Mouse (Mus musculus) liver, adult 2 months (tissue): Measurements from ENCODE around the gene Ltbp4. TPM values are rescaled to one million over a fixed set of nuclear protein-coding genes. Genes with fewer than 3 reads are reported as not detected.

Experiments used
- DNase-seq: peaks from one replicate; pipeline ENCODE4 v3.0.0-alpha.2; 2011; ENCODE audit warnings: low read depth, low spot score; ENCODE audit errors: extremely low read depth
- H3K27ac ChIP-seq: fragments of 200-500 bp; replicated peaks from 2 replicates; pipeline ENCODE4 v1.5.1; 2012; ENCODE audit warnings: low read depth, mild to moderate bottlenecking, control low read depth, inconsistent platforms, low read length; ENCODE audit not compliant: insufficient read depth
- H3K27me3 ChIP-seq: fragments of 200-500 bp; 2 replicates; pipeline ENCODE4 v1.6.1; 2012; ENCODE audit warnings: mild to moderate bottlenecking, moderate library complexity, low read length, inconsistent platforms; ENCODE audit not compliant: control insufficient read depth, insufficient read depth
- H3K36me3 ChIP-seq: fragments of 200-500 bp; 2 replicates; pipeline ENCODE4 v1.6.1; 2012; ENCODE audit warnings: low read length, inconsistent platforms; ENCODE audit not compliant: control insufficient read depth, insufficient read depth
- H3K4me1 ChIP-seq: fragments of 200-500 bp; 2 replicates; pipeline ENCODE4 v1.6.1; 2011; ENCODE audit warnings: low read length; ENCODE audit not compliant: control insufficient read depth, insufficient read depth
- H3K4me3 ChIP-seq: fragments of 200-500 bp; 2 replicates; pipeline ENCODE4 v1.5.1; 2011; ENCODE audit warnings: low read depth, mild to moderate bottlenecking, control low read depth, low read length, moderate library complexity; ENCODE audit not compliant: insufficient read depth
- H3K79me2 ChIP-seq: fragments of 200-500 bp; 2 replicates; pipeline ENCODE4 v1.6.1; 2012; ENCODE audit warnings: inconsistent platforms, mild to moderate bottlenecking, low read length, moderate library complexity; ENCODE audit not compliant: control insufficient read depth, insufficient read depth
- H3K9ac ChIP-seq: fragments of 200-500 bp; 2 replicates; pipeline ENCODE4 v1.6.1; 2012; ENCODE audit warnings: low read depth, mild to moderate bottlenecking, control low read depth, inconsistent platforms, low read length
- CTCF ChIP-seq: fragments of 200-500 bp; IDR thresholded peaks from 2 replicates; pipeline ENCODE4 v1.5.1; 2011; ENCODE audit warnings: low read depth, low read length, control low read depth
- POLR2A ChIP-seq: fragments of 200-500 bp; IDR thresholded peaks from 2 replicates; pipeline ENCODE4 v1.6.1; 2011; ENCODE audit warnings: low read length, control low read depth; ENCODE audit not compliant: insufficient read depth; ENCODE audit errors: extremely low read depth
- WGBS: fragments of 180-500 bp; shearing (Covaris S2); methylation state at CpG from one replicate; pipeline ENCODE4 v1.1.7; 2018; 5-methylcytosine and 5-hydroxymethylcytosine counted together
- polyA plus RNA-seq: library from polyadenylated mRNA; depleted of rRNA; stranded (reverse); fragments of >200 nt; gene quantifications from 2 replicates; pipeline ENCODE4 v1.2.3, GENCODE M21; 2012; rRNA removed
- total RNA-seq: library from RNA; depleted of rRNA; stranded (reverse); fragments of >200 nt; gene quantifications from 2 replicates; pipeline ENCODE4 v1.2.3, GENCODE M21; 2014; rRNA removed

The Ltbp4 gene
- total and polyA plus RNA-seq, 2 experiments, result 9.4 to 29.2 TPM

DNA sequence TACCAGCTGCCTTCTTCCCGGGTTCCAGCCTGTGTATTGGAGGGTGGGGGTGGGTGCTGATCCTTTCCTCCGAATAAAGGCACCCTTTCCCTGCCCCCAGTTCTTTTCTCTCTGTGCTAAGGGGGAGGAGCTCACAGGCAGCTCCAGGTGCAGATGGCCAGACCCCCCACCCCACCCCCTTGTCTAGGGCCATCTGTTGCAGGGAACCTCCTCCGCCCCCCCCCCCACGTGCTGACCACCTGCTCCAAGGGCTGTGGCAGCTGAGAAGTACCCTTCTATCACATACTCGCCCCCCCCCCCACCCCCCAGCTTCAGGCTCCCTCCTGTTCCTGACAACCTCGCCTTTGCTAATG is 79.7 kb downstream of the Ltbp4 start:
- TF ChIP-seq POLR2A, result no peak
- no peak for TF ChIP-seq CTCF
- no peaks in the 10 kb centered on the region for H3K27me3 ChIP-seq
- H3K36me3 ChIP-seq, result no peaks in the 10 kb centered on the region
- peak overlapping the region; percentile 70 for H3K27ac ChIP-seq
- no peaks in the 10 kb centered on the region for H3K79me2 ChIP-seq
- no peak for DNase-seq
- H3K4me1 ChIP-seq, result peaks cover 8% of the 10 kb centered on the region
- peak overlapping the region; percentile 62 for H3K9ac ChIP-seq
- 12% methylated on average over 6 of the region's 6 CpGs for WGBS
- peak overlapping the region; percentile 58; the same call in 1 of the 2 replicates for H3K4me3 ChIP-seq

DNA sequence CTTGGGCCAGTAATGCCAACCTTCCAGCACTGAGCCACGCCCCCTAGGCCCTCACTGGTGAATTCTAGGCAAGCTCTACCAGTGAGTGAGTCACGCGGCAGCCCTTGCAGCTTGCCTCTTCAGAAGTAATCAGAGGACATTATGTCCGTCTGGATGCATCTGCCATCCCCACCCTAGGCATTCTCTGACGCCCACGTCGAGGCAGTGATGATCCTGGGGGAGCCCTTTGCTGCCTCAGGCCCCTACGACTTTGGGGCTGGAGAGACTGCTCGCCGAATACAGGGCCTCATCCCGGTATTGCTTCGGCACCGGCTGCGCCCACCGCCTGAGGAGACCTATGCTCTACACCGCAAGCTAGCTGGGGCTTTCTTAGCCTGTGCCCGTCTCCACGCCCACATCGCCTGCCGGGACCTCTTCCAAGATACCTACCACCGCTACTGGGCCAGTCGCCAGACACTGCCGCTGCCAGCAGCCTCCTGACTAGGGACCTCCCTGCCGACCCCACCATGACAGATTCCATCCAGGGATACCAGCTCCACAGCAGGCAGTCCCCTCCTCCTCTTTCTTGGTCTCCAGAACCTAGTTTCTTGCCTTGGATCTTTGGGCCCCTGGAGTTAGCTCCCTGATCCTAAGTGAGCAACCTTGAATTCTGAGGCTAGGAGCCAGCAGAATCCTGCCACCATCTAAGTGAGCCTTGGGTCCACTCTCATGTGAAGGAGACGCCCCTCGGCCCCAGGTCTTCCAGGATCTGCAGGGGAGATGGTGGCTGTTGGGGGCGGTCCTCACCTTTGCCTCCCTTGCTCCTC is 80.2 kb downstream of the Ltbp4 start:
- TF ChIP-seq POLR2A (no peak), CTCF (no peak)
- H3K4me1 ChIP-seq, result peaks cover 8% of the 10 kb centered on the region
- no peak overlapping the region for H3K4me3 ChIP-seq
- H3K27me3 ChIP-seq, result no peaks in the 10 kb centered on the region
- H3K27ac ChIP-seq, result no peak overlapping the region
- H3K79me2 ChIP-seq, result no peaks in the 10 kb centered on the region
- 46% methylated on average over 27 of the region's 27 CpGs for WGBS
- H3K36me3 ChIP-seq, result no peaks in the 10 kb centered on the region
- H3K9ac ChIP-seq, result peak overlapping the region; percentile 9; the same call in 1 of the 2 replicates
- DNase-seq, result no peak

DNA sequence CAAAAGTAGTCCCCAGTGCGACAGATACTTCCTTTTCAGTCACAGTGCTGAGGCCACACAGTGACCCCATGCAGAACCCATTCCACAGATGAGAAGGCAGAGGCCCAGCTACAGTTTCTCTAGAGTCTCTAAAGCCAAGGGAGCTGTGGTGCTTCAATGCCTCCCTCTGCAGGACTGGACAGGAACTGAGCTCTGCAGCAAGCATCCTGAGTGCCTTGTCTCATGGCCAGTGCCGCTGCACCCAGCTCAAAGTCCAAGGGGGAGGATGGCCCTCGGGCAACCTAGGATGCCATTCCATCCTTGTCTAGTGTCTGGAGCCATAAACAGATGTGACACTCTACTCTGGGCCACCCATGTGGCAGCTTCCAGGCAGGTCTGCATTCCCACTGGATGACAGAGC is 81.8 kb downstream of the Ltbp4 start:
- Histone ChIP-seq H3K9ac (no peak overlapping the region), H3K27ac (no peak overlapping the region), H3K27me3 (no peaks in the 10 kb centered on the region), H3K79me2 (no peaks in the 10 kb centered on the region), H3K36me3 (no peaks in the 10 kb centered on the region), H3K4me1 (peaks cover 8% of the 10 kb centered on the region), H3K4me3 (no peak overlapping the region)
- WGBS, result 42% methylated on average over 3 of the region's 3 CpGs
- TF ChIP-seq POLR2A (no peak), CTCF (peak; percentile 85)
- peak; percentile 57 for DNase-seq

Other genes starting within 250 kb of the Ltbp4 start
- gene Cyp2f2, start 217.8 kb downstream of the Ltbp4 start, total RNA-seq, result 643 and 658 TPM in 2 replicates
- gene Cyp2f2, start 217.8 kb downstream of the Ltbp4 start, polyA plus RNA-seq, result 1,932 and 2,426 TPM in 2 replicates
- not detected in 2 replicates for gene Cyp2t4, start 184.0 kb downstream of the Ltbp4 start, total RNA-seq
- not detected in 2 replicates for gene Cyp2t4, start 184.0 kb downstream of the Ltbp4 start, polyA plus RNA-seq
- gene Egln2, start 170.9 kb downstream of the Ltbp4 start, total RNA-seq, result 35.4 and 46.6 TPM in 2 replicates
- gene Egln2, start 170.9 kb downstream of the Ltbp4 start, polyA plus RNA-seq, result 98.2 and 99.3 TPM in 2 replicates
- 8.7 and 10.1 TPM in 2 replicates for gene Rab4b, start 158.8 kb downstream of the Ltbp4 start, total RNA-seq
- gene Rab4b, start 158.8 kb downstream of the Ltbp4 start, polyA plus RNA-seq, result 27.5 and 28.3 TPM in 2 replicates
- gene Gm21983, start 156.6 kb downstream of the Ltbp4 start, total RNA-seq, result 0.09 and 0.20 TPM in 2 replicates
- gene Gm21983, start 156.6 kb downstream of the Ltbp4 start, polyA plus RNA-seq, result 0.39 TPM in 1 of 2 replicates, not detected in the other
- gene Mia, start 156.5 kb downstream of the Ltbp4 start, total RNA-seq, result not detected in 2 replicates
- 0.67 and 1.1 TPM in 2 replicates for gene Mia, start 156.5 kb downstream of the Ltbp4 start, polyA plus RNA-seq
- 3.9 and 4.2 TPM in 2 replicates for gene BC024978, start 141.9 kb downstream of the Ltbp4 start, total RNA-seq
- gene BC024978, start 141.9 kb downstream of the Ltbp4 start, polyA plus RNA-seq, result 10.2 and 13.8 TPM in 2 replicates
- gene Snrpa, start 141.4 kb downstream of the Ltbp4 start, total RNA-seq, result 10.5 and 17.0 TPM in 2 replicates
- gene Snrpa, start 141.4 kb downstream of the Ltbp4 start, polyA plus RNA-seq, result 76.8 and 79.1 TPM in 2 replicates
- gene Itpkc, start 109.0 kb downstream of the Ltbp4 start, total RNA-seq, result 3.5 and 6.0 TPM in 2 replicates
- 4.0 and 5.8 TPM in 2 replicates for gene Itpkc, start 109.0 kb downstream of the Ltbp4 start, polyA plus RNA-seq
- 11.9 and 16.6 TPM in 2 replicates for gene Coq8b, start 104.7 kb downstream of the Ltbp4 start, total RNA-seq
- 35.2 and 36.2 TPM in 2 replicates for gene Coq8b, start 104.7 kb downstream of the Ltbp4 start, polyA plus RNA-seq
- 0.46 and 0.74 TPM in 2 replicates for gene Numbl, start 79.3 kb downstream of the Ltbp4 start, total RNA-seq
- 0.62 and 1.5 TPM in 2 replicates for gene Numbl, start 79.3 kb downstream of the Ltbp4 start, polyA plus RNA-seq
- gene Shkbp1, start 18.3 kb upstream of the Ltbp4 start, total RNA-seq, result 3.6 and 4.4 TPM in 2 replicates
- 19.8 and 23.9 TPM in 2 replicates for gene Shkbp1, start 18.3 kb upstream of the Ltbp4 start, polyA plus RNA-seq
- gene Gm20479, start 19.7 kb upstream of the Ltbp4 start, total RNA-seq, result not detected in 2 replicates
- not detected in 2 replicates for gene Gm20479, start 19.7 kb upstream of the Ltbp4 start, polyA plus RNA-seq
- gene Sptbn4, start 110.0 kb upstream of the Ltbp4 start, total RNA-seq, result under 0.01 TPM in 1 of 2 replicates, not detected in the other
- 0.06 TPM in 1 of 2 replicates, not detected in the other for gene Sptbn4, start 110.0 kb upstream of the Ltbp4 start, polyA plus RNA-seq
- gene Blvrb, start 110.3 kb upstream of the Ltbp4 start, total RNA-seq, result 142 and 148 TPM in 2 replicates
- 268 and 304 TPM in 2 replicates for gene Blvrb, start 110.3 kb upstream of the Ltbp4 start, polyA plus RNA-seq
- 3.5 and 4.6 TPM in 2 replicates for gene Sertad3, start 136.1 kb upstream of the Ltbp4 start, total RNA-seq
- gene Sertad3, start 136.1 kb upstream of the Ltbp4 start, polyA plus RNA-seq, result 6.9 and 8.3 TPM in 2 replicates
- 7.7 and 9.5 TPM in 2 replicates for gene Sertad1, start 149.2 kb upstream of the Ltbp4 start, total RNA-seq
- gene Sertad1, start 149.2 kb upstream of the Ltbp4 start, polyA plus RNA-seq, result 8.8 and 11.6 TPM in 2 replicates
- gene Prx, start 161.6 kb upstream of the Ltbp4 start, total RNA-seq, result 0.07 TPM in 1 of 2 replicates, not detected in the other
- 0.05 and 0.07 TPM in 2 replicates for gene Prx, start 161.6 kb upstream of the Ltbp4 start, polyA plus RNA-seq
- gene Hipk4, start 185.6 kb upstream of the Ltbp4 start, total RNA-seq, result not detected in 2 replicates
- gene Hipk4, start 185.6 kb upstream of the Ltbp4 start, polyA plus RNA-seq, result not detected in 2 replicates
- 8.3 and 12.4 TPM in 2 replicates for gene Pld3, start 215.5 kb upstream of the Ltbp4 start, total RNA-seq
- 33.0 and 37.4 TPM in 2 replicates for gene Pld3, start 215.5 kb upstream of the Ltbp4 start, polyA plus RNA-seq
- gene 2310022A10Rik, start 215.5 kb upstream of the Ltbp4 start, total RNA-seq, result 1.2 and 2.7 TPM in 2 replicates
- 8.5 and 9.0 TPM in 2 replicates for gene 2310022A10Rik, start 215.5 kb upstream of the Ltbp4 start, polyA plus RNA-seq